Mouse (Mus musculus) brain, embryonic 14.5 days (tissue): Measurements from ENCODE around the gene Tbcb. TPM values are rescaled to one million over a fixed set of nuclear protein-coding genes. Genes with fewer than 3 reads are reported as not detected.
A peak's percentile ranks its signal among the peaks of the same experiment; 100 is the strongest.

Source experiments
- DNase-seq: peaks from one replicate; pipeline ENCODE4 v3.0.0-alpha.2; 2011; ENCODE audit warnings: low read depth
- CTCF ChIP-seq: fragments of 200-500 bp; IDR thresholded peaks from 2 replicates; pipeline ENCODE4 v1.5.1; 2012; ENCODE audit warnings: inconsistent platforms, mild to moderate bottlenecking, moderate library complexity, borderline replicate concordance; ENCODE audit not compliant: insufficient read depth, insufficient read length; ENCODE audit errors: extremely low read depth
- POLR2A ChIP-seq: fragments of 200-500 bp; IDR thresholded peaks from 2 replicates; pipeline ENCODE4 v1.6.1; 2012; ENCODE audit warnings: mild to moderate bottlenecking, inconsistent platforms, borderline replicate concordance; ENCODE audit not compliant: poor library complexity, insufficient read depth, insufficient read length, severe bottlenecking; ENCODE audit errors: extremely low read depth
- polyA plus RNA-seq: library from polyadenylated mRNA; depleted of rRNA; stranded (reverse); fragments of >200 nt; gene quantifications from 2 replicates; pipeline ENCODE4 v1.2.3, GENCODE M21; 2012

The Tbcb gene
- polyA plus RNA-seq, 1 experiment, result 180 TPM

DNA sequence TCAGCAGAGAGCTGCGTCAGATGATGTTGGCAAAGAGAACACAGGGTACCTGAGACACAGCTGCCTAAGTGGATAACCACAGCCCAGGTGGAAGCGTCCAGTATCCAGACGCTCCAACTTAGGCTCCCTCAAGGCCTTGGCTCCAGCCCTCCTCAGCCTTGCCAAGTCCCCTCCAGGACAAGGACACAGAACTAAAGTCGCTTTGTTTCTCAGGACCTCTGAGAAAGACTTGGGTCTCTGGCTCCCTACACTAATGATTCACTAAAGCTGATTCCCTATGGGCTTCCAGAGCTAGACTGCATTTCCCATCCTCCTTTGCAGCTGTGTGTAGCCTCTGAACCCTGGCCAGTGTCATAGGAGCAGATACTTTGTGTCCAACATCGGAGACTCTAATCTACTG, 31.9 kb downstream of the Tbcb start:
- TF ChIP-seq POLR2A (no peak), CTCF (no peak)
- no peak for DNase-seq

DNA sequence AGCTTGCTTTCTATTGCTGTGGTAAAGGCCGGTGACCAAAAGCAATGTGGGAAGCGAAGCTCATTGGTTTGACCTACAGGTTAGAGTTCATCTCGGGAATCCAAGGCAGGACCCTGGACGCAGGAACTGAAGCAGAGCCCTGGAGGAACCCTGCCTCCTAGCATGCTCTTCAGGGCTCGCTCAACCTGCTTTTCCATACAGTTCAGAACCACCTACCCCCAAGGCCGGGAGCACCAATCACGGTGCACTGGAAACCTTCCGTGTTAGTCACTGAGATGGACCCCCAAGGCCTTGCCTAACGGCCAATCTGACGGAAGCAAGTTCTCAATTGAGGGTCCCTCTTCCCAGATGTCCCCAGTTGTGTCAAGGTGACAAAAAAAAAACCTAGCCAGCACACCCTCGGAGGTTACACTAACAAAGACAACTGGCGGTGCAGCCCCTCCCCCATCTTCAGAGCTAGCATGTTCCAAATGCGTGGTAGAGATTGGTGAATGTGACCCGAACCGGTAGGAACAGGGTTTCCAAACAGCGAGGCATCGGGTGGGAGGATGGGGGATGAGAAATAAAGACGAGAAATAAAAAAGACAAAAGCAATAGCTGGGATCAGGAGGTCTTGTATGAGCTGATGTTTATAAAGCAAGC, 32.5 kb downstream of the Tbcb start:
- DNase-seq, result no peak
- TF ChIP-seq CTCF (no peak), POLR2A (no peak)

DNA sequence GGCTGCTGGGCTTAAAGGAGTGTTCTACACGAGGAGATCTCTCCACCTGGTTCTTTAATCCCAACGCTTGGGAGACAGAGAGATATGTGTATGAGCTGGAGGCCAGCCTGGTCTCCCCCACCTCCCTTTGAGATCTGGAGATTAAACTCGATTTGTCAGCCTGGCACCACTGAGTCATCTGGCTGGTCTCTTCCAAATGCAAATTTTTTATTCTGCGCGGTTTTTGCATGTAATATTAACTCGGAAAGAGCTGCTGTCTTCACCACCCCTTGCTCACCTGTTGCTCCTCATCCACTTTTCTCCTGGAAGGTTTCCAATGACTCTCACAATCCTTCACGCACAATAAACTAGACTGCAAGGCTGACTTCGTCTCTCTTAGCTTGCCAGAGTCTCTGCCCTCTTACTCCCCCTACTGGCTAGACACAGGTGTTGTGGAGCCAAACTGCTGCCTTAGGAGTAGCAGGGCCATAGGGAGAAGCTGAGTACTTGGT, 33.5 kb downstream of the Tbcb start, which contains the start of gene Capns1:
Gene Capns1 (minus strand): TSS at position 331 of the 491 bp plus-strand sequence.
- peak; percentile 82; the same call in 1 of the 2 replicates for TF ChIP-seq CTCF
- TF ChIP-seq POLR2A, result no peak
- peak; percentile 92 for DNase-seq

DNA sequence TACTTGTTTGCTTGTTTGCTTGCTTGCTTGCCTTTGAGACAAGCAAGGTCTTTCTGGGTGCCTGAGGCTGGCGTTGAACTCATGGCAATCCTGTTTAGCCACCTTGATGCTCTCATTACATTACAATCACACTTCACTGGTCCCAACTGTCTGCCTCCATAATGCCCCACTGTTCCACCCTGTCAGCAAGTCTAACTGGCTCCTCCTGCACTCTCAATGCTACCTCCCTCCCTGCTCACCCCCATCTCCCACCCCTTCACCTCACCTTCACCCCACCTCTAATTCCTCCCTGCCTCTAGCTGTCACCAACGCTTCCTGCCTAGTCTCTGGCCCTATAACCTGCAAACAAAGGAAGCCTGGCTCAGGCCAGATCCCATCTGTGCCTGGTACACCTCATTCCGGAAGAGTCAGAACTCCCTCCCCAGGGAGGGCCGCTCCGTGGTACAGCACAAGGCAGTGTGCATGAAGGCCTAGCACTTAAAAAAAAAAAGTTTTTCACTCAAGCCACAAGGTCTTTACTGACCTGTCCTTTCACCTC, 34.4 kb downstream of the Tbcb start:
- TF ChIP-seq CTCF (no peak), POLR2A (no peak)
- no peak for DNase-seq

DNA sequence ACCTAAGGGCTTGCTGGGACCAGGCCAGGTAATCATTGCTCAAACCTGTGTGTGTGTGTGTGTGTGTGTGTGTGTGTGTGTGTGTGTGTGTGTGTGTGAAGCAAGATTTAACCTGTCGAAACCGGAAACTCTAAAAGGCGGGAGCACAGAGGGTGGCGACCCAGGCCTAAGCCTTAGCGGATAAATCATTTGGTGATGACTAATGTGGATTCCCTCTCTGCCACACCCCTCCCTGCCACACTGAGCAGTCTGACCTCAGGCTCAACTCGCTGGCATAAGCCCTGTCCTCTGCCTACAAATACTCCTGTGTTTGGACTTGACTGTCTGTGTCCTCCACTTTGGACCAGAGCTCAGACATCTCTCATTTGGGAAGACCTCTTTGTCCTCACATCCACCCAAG, 35.9 kb downstream of the Tbcb start:
- TF ChIP-seq POLR2A (no peak), CTCF (no peak)
- no peak for DNase-seq

DNA sequence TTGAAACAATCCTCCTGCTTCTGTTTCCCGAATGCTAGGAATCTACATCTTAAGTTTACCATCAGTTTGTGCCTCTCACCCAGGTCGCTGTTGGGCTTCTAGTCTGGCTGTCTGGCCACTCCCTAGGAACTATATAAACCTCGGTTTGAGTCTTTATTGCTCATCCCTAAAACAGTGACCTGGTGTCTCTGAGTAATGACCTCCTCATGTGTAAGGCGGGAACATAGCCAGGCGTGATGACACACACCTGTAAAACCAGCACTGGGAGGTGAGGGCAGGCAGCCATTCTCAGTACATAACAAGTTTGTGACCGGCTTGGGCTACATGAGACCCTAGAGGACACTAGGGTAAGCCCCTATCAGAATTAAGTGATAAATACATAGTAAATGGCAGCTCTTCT, 36.6 kb downstream of the Tbcb start:
- DNase-seq, result no peak
- TF ChIP-seq POLR2A, result no peak
- TF ChIP-seq CTCF, result no peak

DNA sequence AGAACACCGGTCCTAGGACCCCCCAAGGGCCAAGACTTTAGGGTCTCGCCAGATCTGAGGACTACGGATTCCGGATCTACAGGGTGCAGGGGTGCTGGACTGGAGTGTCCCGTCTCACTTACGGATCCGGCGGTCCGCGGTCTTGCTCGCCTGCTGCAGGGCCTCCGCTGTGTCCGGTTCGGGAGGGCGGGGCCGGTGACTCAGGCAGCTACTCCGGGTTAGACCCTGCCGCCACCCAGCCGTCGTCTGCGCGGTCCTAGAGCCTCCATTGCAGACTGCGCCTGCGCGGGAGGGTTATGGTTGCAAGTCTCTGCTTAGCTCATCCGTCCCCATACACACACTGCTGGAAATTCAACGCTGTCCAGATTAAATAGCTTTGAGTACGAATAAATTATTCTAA, 37.2 kb downstream of the Tbcb start:
- DNase-seq, result peak; percentile 98
- TF ChIP-seq CTCF (no peak), POLR2A (peak; percentile 53; the same call in 1 of the 2 replicates)

DNA sequence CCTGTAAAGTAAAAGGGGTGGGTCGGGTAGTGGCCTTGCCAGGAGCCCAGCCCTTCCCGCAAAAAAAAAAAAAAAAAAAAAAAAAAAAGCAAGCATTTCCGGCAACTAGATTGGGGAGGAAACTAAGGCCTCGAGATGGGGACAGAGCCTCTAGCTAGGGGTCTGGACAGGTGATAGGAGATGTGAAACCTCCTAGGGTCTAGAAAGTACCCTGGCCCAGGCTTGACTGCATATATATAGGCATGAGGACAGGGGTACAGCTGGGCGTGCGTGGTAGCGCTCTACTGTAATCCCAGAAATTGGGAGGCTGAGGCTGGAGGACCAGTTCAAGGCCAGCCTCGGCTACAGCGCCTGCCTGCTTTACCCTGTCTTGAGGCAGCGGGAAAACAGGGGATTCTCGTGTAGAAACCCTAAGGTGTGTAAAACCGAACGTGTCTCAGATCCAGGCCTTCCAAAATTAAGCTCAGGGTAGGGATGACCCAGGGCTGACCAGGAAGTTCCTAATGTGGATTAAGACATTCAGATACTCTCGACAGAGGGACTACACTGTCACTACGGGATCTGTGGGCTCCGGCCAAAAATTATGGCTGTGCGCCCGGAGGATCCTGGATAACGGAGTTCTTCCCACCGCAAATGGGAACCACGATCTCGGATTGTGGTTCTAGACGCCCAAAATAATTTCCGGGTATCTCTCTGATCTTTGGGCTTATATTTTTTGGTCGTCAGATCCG, 37.8 kb downstream of the Tbcb start:
- no peak for DNase-seq
- TF ChIP-seq POLR2A (no peak), CTCF (no peak)

DNA sequence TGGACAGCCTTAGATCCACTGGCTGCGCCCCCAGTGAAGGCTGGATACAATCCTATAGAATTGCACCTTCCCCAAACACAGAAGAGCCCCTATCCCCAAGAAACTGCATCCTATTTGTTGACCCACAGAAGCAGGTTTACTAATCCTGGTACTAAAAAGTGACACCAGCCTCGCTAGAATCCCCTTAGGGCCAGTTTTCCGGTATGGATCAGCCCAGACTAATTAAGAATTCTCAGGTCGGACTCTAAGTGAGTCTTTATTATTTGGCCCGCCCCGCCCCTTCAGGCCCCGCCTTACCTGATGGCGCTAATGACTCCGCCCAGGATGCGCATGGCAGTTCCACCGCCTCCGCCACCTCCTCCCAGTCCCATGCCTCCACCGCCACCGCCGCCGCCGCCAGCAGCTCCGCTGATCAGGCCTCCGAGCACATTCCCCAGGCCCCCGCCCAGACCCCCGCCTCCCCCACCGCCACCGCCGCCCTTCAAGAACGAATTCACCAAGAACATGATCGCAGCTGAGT, 38.4 kb downstream of the Tbcb start:
- DNase-seq, result peak; percentile 92
- TF ChIP-seq CTCF (no peak), POLR2A (peak; percentile 16; the same call in 1 of the 2 replicates)

DNA sequence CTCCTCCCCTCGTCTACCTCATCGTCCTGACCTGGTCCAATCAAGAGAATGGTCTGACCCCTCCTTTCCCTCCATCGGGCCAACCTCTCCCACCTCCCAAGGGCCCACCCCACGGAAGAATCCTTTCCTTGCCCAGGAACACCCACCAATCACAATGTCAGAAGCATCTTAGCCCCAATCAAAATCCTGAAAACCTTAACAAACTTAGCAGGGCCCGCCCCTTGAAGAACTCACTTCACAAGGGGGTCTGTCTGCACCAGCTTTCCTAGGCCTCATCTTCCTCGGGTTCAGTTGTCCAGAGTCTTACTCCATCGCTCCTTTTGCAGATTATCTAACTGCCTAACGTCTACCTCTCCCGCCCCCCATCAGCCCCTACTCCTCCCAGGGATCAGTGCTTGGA, 39.1 kb downstream of the Tbcb start:
- no peak for DNase-seq
- TF ChIP-seq CTCF, result no peak

DNA sequence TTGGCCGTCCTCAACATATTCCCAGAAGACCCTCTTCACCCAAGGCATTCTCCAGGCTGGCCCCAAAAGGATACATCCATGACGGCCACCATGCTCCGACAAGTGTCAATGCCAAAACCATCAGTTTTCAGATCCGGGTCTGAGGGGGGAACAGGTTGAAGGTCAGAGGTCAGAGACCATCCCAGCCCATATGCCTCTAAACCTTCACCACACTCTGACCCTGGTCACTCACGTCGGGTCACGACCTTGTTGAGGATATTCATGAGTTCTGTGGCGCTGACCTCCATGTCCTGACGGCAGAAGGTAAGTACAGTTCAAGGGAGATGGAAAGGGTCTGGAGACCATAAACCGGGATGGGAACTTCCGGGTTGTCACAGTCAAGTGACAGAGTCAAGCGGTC, 40.0 kb downstream of the Tbcb start:
- no peak for DNase-seq
- TF ChIP-seq POLR2A (no peak), CTCF (no peak)
